Mouse (Mus musculus): ENCODE results near the gene Steap2.
"Not testable (repeated sequence)": the region's sequence is repeated elsewhere in the genome, so short reads cannot be mapped to it uniquely, and the experiment has no call there.

The Steap2 gene

GRCm38 (mm10) chr5:5693956-5694653 is at the start of gene Steap2:
Gene Steap2, minus strand, starts transcription at chr5:5694578.
- DNase-seq (ENCODE audit: low spot score in 2 of 2), result no peak

GRCm38 (mm10) chr5:5734445-5734844 is 40.1 kb upstream of the Steap2 start:
- DNase-seq (ENCODE audit: low spot score in 2 of 2), result no peak

GRCm38 (mm10) chr5:5732858-5733257 is 38.5 kb upstream of the Steap2 start:
- no peak for DNase-seq (ENCODE audit: low spot score in 2 of 2)

GRCm38 (mm10) chr5:5732208-5732607 is 37.8 kb upstream of the Steap2 start:
- no peak for DNase-seq (ENCODE audit: low spot score in 2 of 2)

GRCm38 (mm10) chr5:5729904-5730303 is 35.5 kb upstream of the Steap2 start:
- DNase-seq (ENCODE audit: low spot score in 2 of 2), result no peak

- no peak for DNase-seq (ENCODE audit: low spot score in 2 of 2)
These were observed 27.8 kb upstream of the Steap2 start for GRCm38 (mm10) chr5:5722217-5722616.

GRCm38 (mm10) chr5:5711032-5711431 is 16.7 kb upstream of the Steap2 start:
- no peak for DNase-seq (ENCODE audit: low spot score in 2 of 2)

GRCm38 (mm10) chr5:5707341-5708278 is 13.2 kb upstream of the Steap2 start:
- DNase-seq (ENCODE audit: low spot score in 2 of 2), result no peak

GRCm38 (mm10) chr5:5705019-5705418 is 10.6 kb upstream of the Steap2 start:
- no peak for DNase-seq (ENCODE audit: low spot score in 2 of 2)

GRCm38 (mm10) chr5:5700386-5700785 is 6.0 kb upstream of the Steap2 start:
- DNase-seq (ENCODE audit: low spot score in 2 of 2), result no peak

- no peak for DNase-seq (ENCODE audit: low spot score in 2 of 2)
These were observed 4.5 kb upstream of the Steap2 start for GRCm38 (mm10) chr5:5698830-5699229.

- DNase-seq (ENCODE audit: low spot score in 2 of 2), result no peak
These were observed 1.1 kb upstream of the Steap2 start for GRCm38 (mm10) chr5:5695401-5695942.

GRCm38 (mm10) chr5:5693541-5693955 is 830 bp downstream of the Steap2 start:
- no peak for DNase-seq (ENCODE audit: low spot score in 2 of 2)

GRCm38 (mm10) chr5:5692167-5692738 is 2.1 kb downstream of the Steap2 start:
- no peak for DNase-seq (ENCODE audit: low spot score in 2 of 2)

- no peak for DNase-seq (ENCODE audit: low spot score in 2 of 2)
These were observed 5.3 kb downstream of the Steap2 start for GRCm38 (mm10) chr5:5688945-5689540.

GRCm38 (mm10) chr5:5688228-5688627 is 6.2 kb downstream of the Steap2 start:
- no peak for DNase-seq (ENCODE audit: low spot score in 2 of 2)

GRCm38 (mm10) chr5:5686973-5687372 is 7.4 kb downstream of the Steap2 start:
- no peak for DNase-seq (ENCODE audit: low spot score in 2 of 2)

- not testable (repeated sequence) for DNase-seq (ENCODE audit: low spot score in 2 of 2)
These were observed 9.4 kb downstream of the Steap2 start for GRCm38 (mm10) chr5:5684946-5685345.

GRCm38 (mm10) chr5:5683292-5683691 is 11.1 kb downstream of the Steap2 start:
- DNase-seq (ENCODE audit: low spot score in 2 of 2), result no peak

GRCm38 (mm10) chr5:5679459-5679858 is 14.9 kb downstream of the Steap2 start:
- DNase-seq (ENCODE audit: low spot score in 2 of 2), result no peak

GRCm38 (mm10) chr5:5676082-5676481 is 18.3 kb downstream of the Steap2 start:
- DNase-seq (ENCODE audit: low spot score in 2 of 2), result no peak

- no peak for DNase-seq (ENCODE audit: low spot score in 2 of 2)
These were observed 25.5 kb downstream of the Steap2 start for GRCm38 (mm10) chr5:5668920-5669319.

All from spleen, postnatal 10 days (tissue).